ENCODE assay signal across 30 mouse cellular contexts in the genomic region with DNA sequence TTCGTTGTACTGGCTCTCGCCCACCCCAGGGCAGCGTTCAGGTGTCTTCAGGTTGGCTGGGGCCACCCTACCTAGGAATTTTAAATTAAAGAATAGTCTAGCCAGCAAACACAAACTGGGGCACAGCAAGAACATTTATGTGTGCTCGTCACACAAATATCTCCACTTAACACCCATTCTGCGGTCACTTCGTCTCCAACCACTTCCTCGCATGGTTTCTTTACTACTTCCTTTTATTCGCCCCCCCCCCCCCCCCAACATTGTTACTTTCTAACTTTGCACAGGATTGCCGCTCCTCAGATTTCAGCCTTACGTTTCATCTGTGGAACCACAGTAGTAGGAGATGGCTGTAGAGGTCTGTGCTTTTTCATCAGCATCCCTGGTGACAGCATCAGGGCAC. TPM values are rescaled to one million over a fixed set of nuclear protein-coding genes. Genes with fewer than 3 reads are reported as not detected.
DNase-seq lines count a peak whose midpoint lies in the region; ATAC-seq lines count a peak whose summit lies in the region.
"Had no signal": no experiment of that assay in that cellular context is flagged by ENCODE, and none has a peak within 500 bp of the region (broad histone marks: within the 10 kb centered on the region; RNA-seq: fewer than 3 reads in every experiment).

No protein-coding gene starts in this region.

- no peak overlapping the region for H3K9ac ChIP-seq in heart, embryonic 15.5 days
- no peak overlapping the region for H3K9ac ChIP-seq in midbrain, embryonic 13.5 days (replicated peaks)
- H3K9ac ChIP-seq: embryonic facial prominence, embryonic 12.5 days; hindbrain, embryonic 12.5 days; limb, embryonic 12.5 days; liver, embryonic 15.5 days; lung, embryonic 15.5 days; midbrain, embryonic 12.5 days had no signal

- H3K9me3 ChIP-seq in heart, embryonic 15.5 days (replicated peaks) = no peaks in the 10 kb centered on the region
- no peaks in the 10 kb centered on the region for H3K9me3 ChIP-seq in midbrain, embryonic 13.5 days
- H3K9me3 ChIP-seq: embryonic facial prominence, embryonic 12.5 days; hindbrain, embryonic 12.5 days; limb, embryonic 12.5 days; liver, embryonic 15.5 days; lung, embryonic 15.5 days; midbrain, embryonic 12.5 days had no signal

- peak; percentile 3 for DNase-seq in CD4-positive, CD25-positive, alpha-beta regulatory T cell, adult 2 months (ENCODE audit: low read depth, low spot score)
- no peak for DNase-seq in heart, postnatal 4 days
- no peak for DNase-seq in ovary, postnatal 36 days (ENCODE audit: low spot score)
- DNase-seq: adrenal gland, postnatal 14 days; cerebellum, adult 11 months; cerebellum, adult 9-10 months; cerebellum, postnatal 36 days; embryo, embryonic 11 days; kidney, adult 2 months; kidney, postnatal 36 days; retina, postnatal 1 day; right cerebral cortex, postnatal 25 days; thymus, postnatal 25 days had no signal

- no peak overlapping the region for H3K27ac ChIP-seq in heart, embryonic 15.5 days
- no peak overlapping the region for H3K27ac ChIP-seq in midbrain, embryonic 13.5 days
- H3K27ac ChIP-seq: embryonic facial prominence, embryonic 12.5 days; hindbrain, embryonic 12.5 days; layer of hippocampus, adult 2 months; left cerebral cortex, adult 2 months; limb, embryonic 12.5 days; liver, embryonic 15.5 days; lung, embryonic 15.5 days; midbrain, embryonic 12.5 days had no signal

- H3K36me3 ChIP-seq in heart, embryonic 15.5 days = no peaks in the 10 kb centered on the region
- no peaks in the 10 kb centered on the region for H3K36me3 ChIP-seq in midbrain, embryonic 13.5 days
- H3K36me3 ChIP-seq: embryonic facial prominence, embryonic 12.5 days; G1E; hindbrain, embryonic 12.5 days; limb, embryonic 12.5 days; liver, embryonic 15.5 days; lung, embryonic 15.5 days; midbrain, embryonic 12.5 days had no signal

- peak overlapping the region; percentile 43 for H3K4me2 ChIP-seq in heart, embryonic 15.5 days
- H3K4me2 ChIP-seq in midbrain, embryonic 13.5 days (replicated peaks) = no peak overlapping the region
- H3K4me2 ChIP-seq: embryonic facial prominence, embryonic 12.5 days; hindbrain, embryonic 12.5 days; limb, embryonic 12.5 days; liver, embryonic 15.5 days; lung, embryonic 15.5 days; midbrain, embryonic 12.5 days had no signal

- peaks cover 13% of the 10 kb centered on the region; the same call in 1 of the 2 replicates for H3K4me1 ChIP-seq in heart, embryonic 15.5 days (replicated peaks)
- no peaks in the 10 kb centered on the region for H3K4me1 ChIP-seq in midbrain, embryonic 13.5 days (replicated peaks)
- H3K4me1 ChIP-seq: embryonic facial prominence, embryonic 12.5 days; hindbrain, embryonic 12.5 days; liver, embryonic 15.5 days; lung, embryonic 15.5 days; midbrain, embryonic 12.5 days had no signal

- WGBS in heart, embryonic 15.5 days = 38% methylated on average over 10 of the region's 10 CpGs
- WGBS in midbrain, embryonic 13.5 days = 83% methylated on average over 10 of the region's 10 CpGs

- no peak for ATAC-seq in CD4-positive, CD25-positive, alpha-beta regulatory T cell, adult 4 months
- no peak for ATAC-seq in heart, embryonic 15.5 days (replicated peaks; ENCODE audit: insufficient number of reproducible peaks, insufficient read depth, low FRiP score, low read depth)
- peak; percentile 77 for ATAC-seq in common myeloid progenitor, adult 5-6 weeks (replicated peaks; ENCODE audit: low read depth, poor library complexity, severe bottlenecking)
- peak; percentile 55 for ATAC-seq in megakaryocyte progenitor cell, adult 5-6 weeks (replicated peaks; ENCODE audit: poor library complexity)
- ATAC-seq in midbrain, embryonic 13.5 days = no peak
- ATAC-seq: forebrain, embryonic 16.5 days had no signal

- H3K27me3 ChIP-seq in heart, embryonic 15.5 days = no peaks in the 10 kb centered on the region
- no peaks in the 10 kb centered on the region for H3K27me3 ChIP-seq in midbrain, embryonic 13.5 days
- H3K27me3 ChIP-seq: CH12.LX; embryonic facial prominence, embryonic 12.5 days; hindbrain, embryonic 12.5 days; limb, embryonic 12.5 days; lung, embryonic 15.5 days; midbrain, embryonic 12.5 days had no signal

- no peak overlapping the region for H3K4me3 ChIP-seq in heart, embryonic 15.5 days
- H3K4me3 ChIP-seq in midbrain, embryonic 13.5 days (replicated peaks) = no peak overlapping the region
- H3K4me3 ChIP-seq: embryonic facial prominence, embryonic 12.5 days; hindbrain, embryonic 12.5 days; layer of hippocampus, adult 2 months; left cerebral cortex, adult 2 months; limb, embryonic 12.5 days; liver, embryonic 15.5 days; lung, embryonic 15.5 days; megakaryocyte, embryonic 14.5 days; midbrain, embryonic 12.5 days had no signal

RNA-seq across cellular contexts. Expression of gene Pard3, which starts 11.6 kb away (rescaled TPM):
- under 1 TPM in 1 of 2 experiments, not detected in 1; 0.75 TPM for polyA plus RNA-seq in CD4-positive, CD25-positive, alpha-beta regulatory T cell, adult 4 months (2017; shearing (Covaris generic))
- 14.9 and 17.5 TPM in 2 replicates for polyA plus RNA-seq in heart, embryonic 15.5 days (2015; fragmentation: Nextera tagmentation; extraction: Ambion mirVana)
- 10 to 100 TPM; 41.0 to 42.0 TPM for total RNA-seq in heart, postnatal 4 days (2021)
- total RNA-seq in common myeloid progenitor, adult 5-6 weeks (2017) = not detected in 2 replicates
- not detected in 2 replicates for total RNA-seq in megakaryocyte progenitor cell, adult 5-6 weeks (2015)
- total RNA-seq in megakaryocyte progenitor cell, adult 5-6 weeks (2017) = not detected in 2 replicates
- 20.0 and 22.8 TPM in 2 replicates for polyA plus RNA-seq in midbrain, embryonic 13.5 days (2015; fragmentation: Nextera tagmentation; extraction: Ambion mirVana)
- polyA plus RNA-seq: G1E had no signal

Comparison
In these comparisons a context has a peak if more than half of its experiments do, and no peak if none do; other contexts are left out.
1. ATAC-seq: peak in common myeloid progenitor, adult 5-6 weeks (single experiment) and megakaryocyte progenitor cell, adult 5-6 weeks (single experiment); none in CD4-positive, CD25-positive, alpha-beta regulatory T cell, adult 4 months (single experiment), heart, embryonic 15.5 days (single experiment) and midbrain, embryonic 13.5 days (single experiment).
2. RNA of gene Pard3, which starts 11.6 kb away (total RNA-seq): 41.0 to 42.0 TPM in heart, postnatal 4 days; not detected in common myeloid progenitor, adult 5-6 weeks and not detected in megakaryocyte progenitor cell, adult 5-6 weeks; every median in the first group is over 10 times any median in the second.